Mouse (Mus musculus) 3T3-L1 (cell line): ENCODE results near the gene Arid1b.
"Not testable (repeated sequence)": the region's sequence is repeated elsewhere in the genome, so short reads cannot be mapped to it uniquely, and the experiment has no call there.

Source experiments
- DNase-seq: peaks from one replicate; pipeline ENCODE4 v3.0.0-alpha.2; 2015; ENCODE audit warnings: low read depth, low spot score

The Arid1b gene

DNA sequence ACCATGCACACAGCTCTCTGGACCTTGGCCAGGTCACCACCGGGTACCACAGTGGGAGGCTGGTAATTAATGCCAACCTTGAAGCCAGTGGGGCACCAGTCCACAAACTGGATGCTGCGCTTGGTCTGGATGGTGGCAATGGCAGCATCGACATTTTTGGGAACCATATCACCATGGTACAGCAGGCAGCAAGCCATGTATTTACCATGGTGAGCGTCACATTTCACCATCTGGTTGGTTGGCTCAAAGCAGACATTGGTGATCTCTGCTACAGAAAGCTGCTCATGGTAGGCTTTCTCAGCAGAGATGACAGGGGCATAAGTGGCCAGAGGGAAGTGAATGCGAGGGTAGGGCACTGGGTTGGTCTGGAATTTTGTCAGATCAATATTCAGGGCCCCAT is 116.8 kb downstream of the Arid1b start:
- not testable (repeated sequence) for DNase-seq

GRCm38 (mm10) chr17:5112116-5112515 is 118.0 kb downstream of the Arid1b start:
- DNase-seq, result no peak

- no peak for DNase-seq
Observed at GRCm38 (mm10) chr17:5115952-5116351, 121.8 kb downstream of the Arid1b start.

GRCm38 (mm10) chr17:5116990-5117389 is 122.9 kb downstream of the Arid1b start:
- no peak for DNase-seq

DNA sequence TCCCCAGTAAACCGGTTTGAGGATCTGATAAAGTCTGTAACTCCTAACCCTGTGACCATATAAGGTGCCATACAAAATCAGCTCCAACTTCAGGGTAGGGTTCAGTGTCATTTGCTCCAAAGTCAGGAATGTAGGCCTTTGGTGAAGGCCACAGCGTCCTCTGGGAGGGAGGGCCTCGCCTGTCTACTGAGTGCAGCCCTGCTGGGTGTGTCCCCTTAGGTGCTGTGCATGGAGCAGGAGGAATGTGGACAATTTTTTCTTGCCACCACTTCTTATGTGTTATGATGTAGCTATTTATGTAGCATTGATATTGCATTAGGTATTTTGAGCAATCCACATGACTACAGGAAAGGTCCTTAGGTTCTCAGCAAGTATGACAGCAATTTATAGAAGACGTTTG is 124.0 kb downstream of the Arid1b start:
- DNase-seq, result no peak

- no peak for DNase-seq
Observed at GRCm38 (mm10) chr17:5124643-5125042, 130.5 kb downstream of the Arid1b start.

DNA sequence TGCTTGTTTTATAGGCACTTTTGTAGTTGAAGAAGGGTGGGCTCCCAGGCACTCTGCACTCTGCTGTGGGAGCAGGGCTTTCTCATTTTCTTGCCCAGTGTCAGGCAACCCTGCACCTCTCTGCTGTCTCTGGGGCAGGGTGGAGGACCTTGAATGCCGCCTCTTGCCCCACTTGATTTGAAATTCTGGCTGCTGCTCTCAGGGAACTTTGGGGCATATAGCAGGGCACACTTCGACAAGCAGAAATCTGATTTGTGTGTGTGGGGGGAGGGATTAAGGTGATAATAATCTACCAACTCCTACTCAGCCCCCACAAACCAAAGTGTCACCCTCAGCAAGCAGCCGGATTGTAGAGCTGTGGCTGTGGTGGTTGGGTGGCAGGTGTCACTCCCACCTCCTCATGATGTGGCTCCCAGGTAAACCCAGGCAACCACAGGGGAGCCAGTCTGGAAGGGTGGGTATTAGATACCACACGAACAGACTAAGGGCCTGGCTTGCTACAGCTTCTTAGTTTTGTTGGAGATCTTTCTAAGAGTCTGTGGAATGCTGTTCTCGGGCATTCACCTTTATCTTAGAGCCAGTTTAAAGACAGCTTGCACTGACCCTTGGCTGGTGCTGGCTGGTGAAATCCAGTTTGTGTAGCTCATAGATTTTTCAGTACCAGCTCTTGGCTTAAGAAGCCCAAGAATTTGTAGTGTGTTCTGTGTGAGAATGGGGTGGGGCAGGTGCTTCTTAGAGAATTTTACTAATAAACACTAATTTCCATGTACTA is 131.1 kb downstream of the Arid1b start:
- DNase-seq, result no peak

- no peak for DNase-seq
Observed at GRCm38 (mm10) chr17:5125856-5126806, 132.0 kb downstream of the Arid1b start.

- no peak for DNase-seq
Observed at GRCm38 (mm10) chr17:5129606-5130005, 135.5 kb downstream of the Arid1b start.

DNA sequence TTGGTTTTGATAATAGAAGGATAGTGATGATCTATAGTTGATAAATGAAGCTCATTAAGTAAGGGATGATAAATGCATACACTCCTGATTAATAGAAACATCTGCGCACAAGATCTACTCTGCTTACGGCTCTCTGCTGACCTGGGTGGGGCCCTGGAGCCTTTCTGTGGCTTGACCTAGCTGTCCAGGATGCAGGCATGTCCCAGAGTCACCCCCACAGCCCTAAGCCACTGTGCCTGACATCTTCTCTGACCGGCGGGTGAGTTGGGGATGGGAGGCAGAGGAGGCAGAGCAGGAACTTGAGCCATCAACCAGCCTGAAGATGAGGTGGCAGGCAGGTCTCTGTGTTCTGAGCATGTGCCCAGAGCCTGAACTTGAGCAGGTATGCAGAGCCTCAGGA is 136.0 kb downstream of the Arid1b start:
- DNase-seq, result no peak

- DNase-seq, result peak; percentile 79
Observed at GRCm38 (mm10) chr17:5131706-5132105, 137.6 kb downstream of the Arid1b start.

- DNase-seq, result peak; percentile 47
Observed at GRCm38 (mm10) chr17:5132296-5132986, 138.3 kb downstream of the Arid1b start.

- no peak for DNase-seq
Observed at GRCm38 (mm10) chr17:5132987-5133355, 138.8 kb downstream of the Arid1b start.

- DNase-seq, result no peak
Observed at GRCm38 (mm10) chr17:5133831-5134230, 139.7 kb downstream of the Arid1b start.

GRCm38 (mm10) chr17:5134271-5134670 is 140.1 kb downstream of the Arid1b start:
- no peak for DNase-seq

DNA sequence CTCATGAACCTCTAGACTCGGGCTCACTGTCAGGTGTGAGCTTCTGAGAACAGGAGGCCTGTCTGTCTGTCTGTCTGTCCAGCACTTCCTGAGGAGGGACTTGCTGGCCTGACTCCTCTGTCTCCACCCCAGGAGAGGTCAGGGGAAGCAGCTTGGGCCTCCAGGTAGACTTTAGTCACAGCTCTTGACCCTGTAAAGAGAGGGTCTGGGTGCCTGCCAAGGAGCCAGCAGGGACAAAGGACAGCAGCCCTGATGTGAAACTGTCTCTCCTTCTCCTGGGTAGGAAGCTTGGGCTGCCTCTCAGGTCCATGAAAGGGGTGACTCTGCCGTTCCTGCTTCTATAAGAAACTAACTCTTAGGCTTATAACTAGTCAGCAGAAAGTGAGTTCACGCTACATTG is 143.8 kb downstream of the Arid1b start:
- peak; percentile 31 for DNase-seq

GRCm38 (mm10) chr17:5138641-5139205 is 144.6 kb downstream of the Arid1b start:
- DNase-seq, result peak; percentile 99

GRCm38 (mm10) chr17:5139553-5139952 is 145.4 kb downstream of the Arid1b start:
- DNase-seq, result peak; percentile 10

GRCm38 (mm10) chr17:5143735-5144439 is 149.8 kb downstream of the Arid1b start:
- DNase-seq, result no peak

DNA sequence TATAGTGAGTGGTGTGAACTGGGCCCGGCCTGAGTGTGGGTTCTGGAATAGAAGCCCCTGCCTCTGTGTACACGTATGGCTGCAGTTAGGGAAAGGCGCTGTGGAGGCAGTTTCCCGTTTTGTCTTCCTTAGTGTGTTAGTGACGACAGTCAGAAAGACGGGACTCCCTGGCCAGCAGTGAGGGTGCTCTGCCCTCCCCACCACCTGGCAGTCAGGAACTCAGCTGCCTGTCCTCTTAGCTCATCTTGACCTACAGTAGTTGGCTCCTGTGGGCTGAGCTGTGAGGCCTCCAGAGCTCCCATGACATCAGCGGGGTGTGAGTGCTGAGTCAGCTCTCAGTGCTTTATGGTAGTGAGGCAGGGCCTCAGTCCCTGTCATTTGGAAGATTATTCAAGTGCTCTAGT is 156.5 kb downstream of the Arid1b start:
- DNase-seq, result peak; percentile 77

GRCm38 (mm10) chr17:5151852-5152251 is 157.7 kb downstream of the Arid1b start:
- DNase-seq, result no peak
